Mouse (Mus musculus): Measurements from ENCODE around the gene Secisbp2. TPM values are rescaled to one million over a fixed set of nuclear protein-coding genes. Genes with fewer than 3 reads are reported as not detected.

Secisbp2 gene
- total RNA-seq, 2 experiments from 2014 or later, result 8.7 to 11.4 TPM

- no peak for DNase-seq
Observed at GRCm38 (mm10) chr13:51685290-51685966, 33.9 kb downstream of the Secisbp2 start.

DNA sequence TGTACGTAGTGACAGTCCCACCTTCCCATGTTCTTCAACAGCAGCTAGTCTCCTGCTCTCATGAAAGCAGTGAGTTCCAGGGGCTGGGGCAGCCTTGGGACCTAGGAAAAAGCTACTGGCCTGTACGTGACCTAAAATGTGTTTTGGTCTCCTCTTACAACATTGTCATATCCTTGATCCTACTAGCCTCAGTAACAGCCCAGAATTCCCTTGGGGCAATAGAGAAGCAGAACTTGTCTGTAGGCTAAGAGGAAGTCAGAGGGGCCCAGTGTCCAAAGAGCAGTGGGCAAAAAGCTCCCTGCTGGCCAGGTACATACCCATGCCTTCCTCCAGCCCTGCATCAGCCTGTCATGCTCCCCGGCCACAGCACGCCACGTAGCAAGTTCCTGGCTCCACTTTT is 35.5 kb downstream of the Secisbp2 start:
- no peak for DNase-seq

GRCm38 (mm10) chr13:51688688-51689087 is 37.2 kb downstream of the Secisbp2 start:
- no peak for DNase-seq

DNA sequence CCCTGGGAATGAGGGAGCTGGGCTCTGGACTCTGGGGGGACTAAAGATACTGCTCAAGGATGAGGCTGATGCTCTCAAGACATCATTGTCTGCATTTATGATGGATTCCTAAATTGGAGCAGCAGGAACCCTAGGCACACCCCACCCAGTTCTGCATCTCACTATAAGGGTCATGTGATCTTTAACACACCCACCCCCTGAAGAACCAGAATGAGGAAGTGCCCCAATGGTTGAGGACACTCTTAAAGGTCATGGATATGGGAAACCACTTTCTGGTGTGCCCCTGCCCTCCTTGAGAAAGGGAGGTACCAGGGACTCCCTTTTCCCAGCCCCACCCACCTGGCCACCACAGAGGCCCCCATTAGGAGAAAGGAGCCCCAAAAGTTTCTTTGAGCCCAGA is 45.0 kb downstream of the Secisbp2 start:
- no peak for DNase-seq

DNA sequence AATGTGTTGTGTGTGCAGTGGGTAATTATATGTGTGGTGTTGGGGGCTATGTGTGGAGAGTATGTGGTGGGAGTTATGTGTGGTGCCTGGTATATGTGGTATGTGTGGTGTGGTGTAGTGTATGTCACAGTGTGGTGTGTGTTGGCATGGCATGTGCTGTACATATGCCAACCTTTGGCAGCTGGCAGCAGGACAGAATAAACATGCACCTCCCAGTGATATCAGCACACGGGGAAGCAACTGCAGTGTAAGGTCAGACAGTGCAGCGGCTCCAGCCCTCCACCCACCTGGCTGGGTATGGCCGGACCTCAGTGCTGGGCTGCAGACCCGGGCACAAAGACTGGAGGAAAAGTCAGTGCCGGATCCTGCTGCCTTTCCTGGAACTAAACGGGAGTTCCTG is 46.0 kb downstream of the Secisbp2 start:
- no peak for DNase-seq

DNA sequence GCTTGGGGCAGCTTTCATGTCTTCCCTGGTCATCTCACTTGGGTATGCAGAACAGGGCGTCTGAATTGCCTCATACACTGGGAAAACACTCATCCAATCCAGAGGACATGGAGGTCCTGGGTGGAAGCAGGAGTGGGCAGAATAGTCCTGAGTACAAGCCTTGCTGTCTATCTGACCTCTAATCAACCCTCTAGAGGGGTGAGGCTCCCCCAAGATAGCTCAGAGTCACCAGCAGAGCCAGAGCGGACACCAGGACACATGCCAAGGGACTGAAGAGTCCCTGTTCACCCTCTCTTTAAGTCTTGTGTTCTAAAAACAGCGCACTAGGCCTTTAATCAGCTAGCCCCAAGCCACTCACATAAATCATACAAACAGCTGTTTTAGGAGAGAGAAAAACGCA is 46.4 kb downstream of the Secisbp2 start:
- no peak for DNase-seq

DNA sequence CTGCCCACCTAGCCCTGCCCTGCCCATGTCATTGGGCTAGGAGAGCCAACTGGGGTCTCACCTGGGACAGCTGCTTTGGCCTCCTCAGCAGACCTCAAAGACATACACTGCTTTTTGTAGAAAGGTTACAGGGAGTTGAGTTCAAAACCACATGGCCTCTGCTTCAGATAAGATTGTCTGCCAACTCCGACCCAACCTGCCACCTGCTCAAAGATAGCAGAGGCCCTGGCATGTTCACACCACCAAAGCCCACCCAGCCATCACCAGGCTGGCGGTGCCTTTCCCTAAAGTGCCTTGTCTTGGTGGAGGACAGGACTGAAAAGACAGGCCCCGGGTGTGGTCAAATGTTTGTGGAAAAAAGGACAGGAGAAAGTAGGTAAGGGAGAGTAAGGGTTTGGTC is 46.8 kb downstream of the Secisbp2 start:
- DNase-seq, result no peak

- no peak for DNase-seq
Observed at GRCm38 (mm10) chr13:51703893-51704292, 52.4 kb downstream of the Secisbp2 start.

DNA sequence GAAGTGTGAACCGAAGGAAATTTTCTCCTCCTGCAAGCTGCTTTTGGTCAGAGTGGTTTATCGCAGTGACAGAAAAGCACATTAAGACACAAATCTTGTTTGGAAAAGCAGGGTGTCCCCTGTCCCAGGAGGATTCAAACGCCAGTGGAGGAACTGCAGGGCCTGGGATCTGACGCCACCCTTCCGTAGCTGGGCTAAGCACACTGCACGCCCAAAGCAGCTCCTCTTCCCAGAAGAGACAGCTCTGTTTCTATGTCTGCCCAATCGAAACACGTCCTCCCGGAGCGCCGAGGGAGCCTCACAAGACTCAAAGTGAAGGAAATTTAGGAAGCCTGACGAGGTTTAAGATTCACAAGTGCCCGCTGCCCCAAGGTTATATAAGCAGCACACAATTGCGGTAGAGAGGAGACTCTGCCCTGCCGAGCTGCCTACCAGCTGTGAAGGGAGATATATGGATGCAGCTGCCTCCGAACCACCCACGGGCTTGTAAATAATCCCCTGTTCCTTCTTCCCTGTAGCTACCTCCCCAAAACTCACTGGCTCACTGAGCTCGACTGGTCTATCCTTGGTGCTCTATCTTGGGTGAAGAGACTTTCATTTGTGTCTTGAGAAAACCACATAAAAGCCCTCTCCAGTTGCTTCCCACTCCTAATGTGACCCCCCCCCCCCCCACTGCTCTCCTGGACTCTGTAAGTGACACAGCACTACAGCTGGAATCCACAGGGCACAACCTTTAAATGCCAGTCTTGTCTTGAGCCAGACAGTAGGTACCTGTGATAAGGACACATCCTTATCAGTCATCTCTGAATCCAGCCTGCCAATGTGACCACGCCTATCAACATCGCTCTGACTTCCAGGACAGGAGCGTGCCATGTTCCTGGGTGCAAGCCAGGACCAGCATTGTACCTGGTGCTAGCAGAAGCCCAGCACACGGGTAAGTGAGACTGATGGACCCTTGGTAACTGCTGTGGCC is 54.7 kb downstream of the Secisbp2 start:
- DNase-seq, result no peak

DNA sequence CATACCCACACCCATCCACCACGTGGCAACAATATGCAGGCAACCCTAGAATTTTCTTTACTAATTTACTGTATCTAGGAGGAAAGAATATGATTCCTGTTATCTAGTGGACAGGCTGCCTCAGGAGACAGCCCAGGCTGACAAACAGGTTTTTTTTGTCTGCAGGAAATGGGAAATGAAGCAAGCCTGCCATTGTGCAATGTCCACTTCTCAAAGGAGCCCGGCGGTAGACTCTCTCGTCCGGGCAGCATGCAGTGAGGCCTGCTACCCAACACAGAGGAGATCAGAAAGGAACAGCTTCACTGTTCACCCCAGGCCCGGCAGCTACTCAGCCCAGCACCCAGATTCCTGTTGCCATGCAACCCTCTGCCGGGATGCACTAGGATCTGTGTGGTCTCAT is 59.2 kb downstream of the Secisbp2 start:
- DNase-seq, result no peak

GRCm38 (mm10) chr13:51712022-51712421 is 60.5 kb downstream of the Secisbp2 start:
- no peak for DNase-seq

- DNase-seq, result no peak
Observed at GRCm38 (mm10) chr13:51716350-51717263, 65.1 kb downstream of the Secisbp2 start.

DNA sequence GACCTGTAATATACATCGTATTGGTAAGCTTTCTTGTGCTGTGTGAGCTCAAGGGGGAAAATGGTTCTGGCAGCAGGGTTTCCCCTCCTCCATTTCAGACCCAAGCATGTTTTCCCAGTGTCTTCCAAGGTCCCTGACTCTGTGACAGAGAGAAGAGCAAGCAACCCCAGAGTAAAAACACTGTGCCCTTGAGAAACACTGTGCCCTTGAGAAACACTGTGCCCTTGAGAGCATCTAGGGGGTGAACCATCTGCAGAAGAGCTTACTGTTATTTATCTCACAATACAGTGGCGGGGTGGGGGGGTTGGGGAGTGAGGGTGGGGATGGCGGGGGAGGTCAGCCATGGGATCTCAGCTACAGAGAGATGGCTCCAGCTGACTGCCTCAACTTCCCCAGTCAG is 67.8 kb downstream of the Secisbp2 start:
- no peak for DNase-seq

DNA sequence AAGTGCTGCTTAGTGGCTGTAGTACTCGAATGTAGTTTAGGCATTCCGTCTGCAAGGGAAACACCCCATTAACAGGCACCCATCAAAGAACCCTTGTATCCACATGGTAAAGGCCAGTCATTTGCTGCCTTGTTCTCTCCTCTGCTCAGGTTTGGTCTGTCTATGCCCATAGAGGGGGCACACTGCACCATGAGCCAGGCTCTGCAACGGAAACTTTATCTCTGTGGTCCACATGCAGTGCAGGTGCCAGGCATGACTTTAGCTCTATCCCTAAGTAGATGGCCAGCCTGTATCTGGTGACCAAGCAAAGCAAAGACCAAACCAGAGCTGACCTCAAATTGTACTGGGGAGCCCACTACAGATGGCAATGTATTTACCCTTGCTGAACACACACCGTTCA is 69.1 kb downstream of the Secisbp2 start:
- no peak for DNase-seq

- no peak for DNase-seq
Observed at GRCm38 (mm10) chr13:51723114-51723513, 71.6 kb downstream of the Secisbp2 start.

- no peak for DNase-seq
Observed at GRCm38 (mm10) chr13:51724566-51724965, 73.1 kb downstream of the Secisbp2 start.

- no peak for DNase-seq
Observed at GRCm38 (mm10) chr13:51725446-51725845, 73.9 kb downstream of the Secisbp2 start.

DNA sequence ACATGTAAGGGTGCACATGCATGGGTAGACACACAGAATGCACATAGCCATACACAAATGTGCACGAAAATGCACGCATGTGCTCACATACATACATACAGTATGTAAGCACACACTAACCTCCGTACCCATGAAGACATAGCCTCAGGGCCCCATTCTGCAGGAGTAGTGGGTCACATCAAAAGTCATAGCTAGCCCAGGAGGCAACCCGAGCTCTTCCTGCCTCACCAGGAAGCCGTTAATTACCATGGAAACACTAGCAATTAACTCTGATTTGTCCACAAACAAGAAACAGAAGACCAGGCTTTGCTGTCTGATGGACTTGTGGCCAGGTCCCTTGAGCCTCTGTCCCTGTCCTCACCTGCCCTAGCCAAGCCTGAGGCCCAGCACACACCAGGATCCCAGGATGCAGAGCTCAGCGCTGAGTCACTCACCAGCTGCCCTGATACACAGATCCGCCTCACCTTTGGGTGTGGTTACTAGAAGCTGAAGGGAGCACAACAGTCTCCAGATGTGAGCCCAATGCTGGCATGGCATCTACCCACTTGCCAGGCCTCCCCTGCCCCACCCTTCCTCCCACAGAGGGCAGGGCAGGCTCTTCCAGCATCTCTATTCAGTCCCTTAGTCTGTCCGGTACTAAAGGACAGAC is 74.6 kb downstream of the Secisbp2 start:
- DNase-seq, result no peak

GRCm38 (mm10) chr13:51727364-51727763 is 75.9 kb downstream of the Secisbp2 start:
- DNase-seq, result no peak

DNA sequence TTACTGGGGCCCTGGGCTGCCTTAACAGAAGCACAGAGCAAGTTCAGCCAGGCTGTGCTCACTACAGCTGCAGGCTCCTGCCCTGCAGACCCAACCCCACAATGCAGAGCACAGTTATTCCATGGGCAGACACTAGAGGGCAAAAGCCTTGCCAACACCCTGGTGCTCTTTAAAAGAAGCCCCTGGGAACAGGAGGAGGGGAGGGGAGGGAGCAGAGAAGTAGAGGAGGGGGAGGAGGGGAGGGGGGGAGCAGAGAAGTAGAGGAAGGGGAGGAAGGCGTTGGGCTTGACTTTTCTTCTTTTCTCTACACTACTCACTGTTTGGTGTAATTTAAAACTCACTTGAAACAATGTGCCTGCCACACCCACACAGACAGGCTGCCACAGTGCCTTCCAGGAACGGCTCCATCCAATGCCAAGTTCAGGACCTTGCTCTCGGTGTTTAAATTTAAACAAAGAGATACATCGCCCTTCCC is 78.4 kb downstream of the Secisbp2 start:
- DNase-seq, result no peak

GRCm38 (mm10) chr13:51731474-51731873 is 80.0 kb downstream of the Secisbp2 start:
- peak; percentile 58 for DNase-seq

All from gastrocnemius, postnatal 25 days (tissue).